Mouse (Mus musculus) heart, adult 18-20 months (tissue): ENCODE measurements around the gene Nav3. TPM values are rescaled to one million over a fixed set of nuclear protein-coding genes. Genes with fewer than 3 reads are reported as not detected.
A peak's percentile ranks its signal among the peaks of the same experiment; 100 is the strongest.
"Not testable (repeated sequence)": the region's sequence is repeated elsewhere in the genome, so short reads cannot be mapped to it uniquely, and the experiment has no call there.

Source experiments
- DNase-seq, 2 experiments: peaks; one replicate each; pipeline ENCODE4 v3.0.0; 2021 to 2022; ENCODE audit warnings: mixed read lengths in 1 of 2
- total RNA-seq, 2 experiments: library from RNA; stranded (reverse); gene quantifications; 2 replicates each; pipeline ENCODE4 v1.2.3; 2021

The Nav3 gene
- total RNA-seq, 2 experiments from 2014 or later, result 1.6 to 2.0 TPM

- peak; percentile 16 to 42 for DNase-seq
Measured at GRCm38 (mm10) chr10:110076575-110076974, 379.4 kb downstream of the Nav3 start.

GRCm38 (mm10) chr10:110072355-110072754, 383.6 kb downstream of the Nav3 start:
- no peak for DNase-seq

GRCm38 (mm10) chr10:110061166-110061565, 394.8 kb downstream of the Nav3 start:
- no peak for DNase-seq

- DNase-seq, result no peak
Measured at GRCm38 (mm10) chr10:110037547-110037946, 418.5 kb downstream of the Nav3 start.

GRCm38 (mm10) chr10:110034582-110035099, 421.4 kb downstream of the Nav3 start:
- peak in 1 of 2 experiments; percentile 21 for DNase-seq

- not testable (repeated sequence) for DNase-seq
Measured at GRCm38 (mm10) chr10:110024897-110025296, 431.1 kb downstream of the Nav3 start.

- no peak for DNase-seq
Measured at GRCm38 (mm10) chr10:110022100-110022499, 433.9 kb downstream of the Nav3 start.

GRCm38 (mm10) chr10:110019266-110019866, 436.6 kb downstream of the Nav3 start:
- no peak for DNase-seq

- DNase-seq, result not testable (repeated sequence)
Measured at GRCm38 (mm10) chr10:110001328-110001727, 454.7 kb downstream of the Nav3 start.

GRCm38 (mm10) chr10:110000755-110001247, 455.2 kb downstream of the Nav3 start:
- peak; percentile 37 to 45 for DNase-seq

GRCm38 (mm10) chr10:109999904-110000303, 456.1 kb downstream of the Nav3 start:
- DNase-seq, result peak; percentile 11 to 20

- peak; percentile 17 to 44 for DNase-seq
Measured at GRCm38 (mm10) chr10:109994302-109994701, 461.7 kb downstream of the Nav3 start.

GRCm38 (mm10) chr10:109985824-109986485, 470.0 kb downstream of the Nav3 start:
- peak; percentile 21 to 46 for DNase-seq

- no peak for DNase-seq
Measured at GRCm38 (mm10) chr10:109976351-109976750, 479.7 kb downstream of the Nav3 start.

GRCm38 (mm10) chr10:109974177-109974576, 481.8 kb downstream of the Nav3 start:
- no peak for DNase-seq

GRCm38 (mm10) chr10:109973483-109973882, 482.5 kb downstream of the Nav3 start:
- DNase-seq, result no peak

GRCm38 (mm10) chr10:109950296-109950695, 505.7 kb downstream of the Nav3 start:
- no peak for DNase-seq

- no peak for DNase-seq
Measured at GRCm38 (mm10) chr10:109929319-109929622, 526.7 kb downstream of the Nav3 start.

GRCm38 (mm10) chr10:109928547-109929318, 527.3 kb downstream of the Nav3 start:
- DNase-seq, result no peak

- DNase-seq, result no peak
Measured at GRCm38 (mm10) chr10:109926149-109926548, 529.9 kb downstream of the Nav3 start.

GRCm38 (mm10) chr10:109924136-109924535, 531.9 kb downstream of the Nav3 start:
- DNase-seq, result no peak

GRCm38 (mm10) chr10:109921368-109921767, 534.6 kb downstream of the Nav3 start:
- peak; percentile 19 to 38 for DNase-seq
